Mouse (Mus musculus) ES-CJ7 (cell line): Measurements from ENCODE around the gene Gle1.

Source experiments
- DNase-seq: peaks from one replicate; pipeline ENCODE4 v3.0.0; 2011; ENCODE audit warnings: low read depth, low spot score

Gle1 gene

DNA sequence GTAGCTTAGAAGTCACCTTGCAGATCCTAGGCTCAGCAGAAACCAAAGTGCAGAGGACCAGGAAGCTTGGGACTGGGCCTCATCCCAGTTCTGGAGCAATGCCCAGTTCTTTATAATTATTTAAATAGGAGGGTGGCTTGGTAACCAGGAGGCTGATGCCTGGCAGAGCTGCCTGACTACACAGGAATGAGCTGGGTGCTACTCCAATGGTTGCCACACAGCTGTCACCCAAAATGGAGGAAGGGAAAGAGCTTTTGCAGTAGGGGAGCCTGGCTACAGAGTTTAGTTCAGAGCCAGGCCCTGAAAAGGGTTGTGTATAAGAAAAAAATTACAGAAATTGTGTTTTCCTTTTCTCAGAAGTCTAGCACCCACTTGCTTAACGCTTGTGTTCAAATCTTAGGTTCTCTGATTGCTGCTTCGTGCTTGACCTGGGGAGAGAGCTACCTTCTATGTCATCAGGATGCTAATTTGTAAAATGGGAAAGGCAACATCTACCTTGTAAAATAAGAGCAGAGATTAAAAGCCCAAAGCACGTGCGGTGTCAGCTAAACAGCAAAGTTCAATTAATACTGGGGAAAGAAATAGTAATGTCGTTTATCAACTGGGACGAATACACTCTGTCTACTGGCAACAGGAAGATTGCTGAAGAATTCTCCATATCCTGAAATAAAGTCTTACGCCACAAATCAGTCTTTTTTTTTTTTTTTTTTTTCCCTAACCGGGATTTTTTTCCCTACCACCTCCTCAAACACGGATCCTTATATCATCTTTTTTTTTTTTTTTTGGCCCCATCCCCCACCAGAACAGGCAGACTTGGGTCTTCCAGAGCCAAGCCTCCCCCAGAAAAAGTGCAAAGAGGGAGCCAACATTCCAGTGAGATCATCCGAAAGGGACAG is 29.4 kb downstream of the Gle1 start:
- no peak for DNase-seq

DNA sequence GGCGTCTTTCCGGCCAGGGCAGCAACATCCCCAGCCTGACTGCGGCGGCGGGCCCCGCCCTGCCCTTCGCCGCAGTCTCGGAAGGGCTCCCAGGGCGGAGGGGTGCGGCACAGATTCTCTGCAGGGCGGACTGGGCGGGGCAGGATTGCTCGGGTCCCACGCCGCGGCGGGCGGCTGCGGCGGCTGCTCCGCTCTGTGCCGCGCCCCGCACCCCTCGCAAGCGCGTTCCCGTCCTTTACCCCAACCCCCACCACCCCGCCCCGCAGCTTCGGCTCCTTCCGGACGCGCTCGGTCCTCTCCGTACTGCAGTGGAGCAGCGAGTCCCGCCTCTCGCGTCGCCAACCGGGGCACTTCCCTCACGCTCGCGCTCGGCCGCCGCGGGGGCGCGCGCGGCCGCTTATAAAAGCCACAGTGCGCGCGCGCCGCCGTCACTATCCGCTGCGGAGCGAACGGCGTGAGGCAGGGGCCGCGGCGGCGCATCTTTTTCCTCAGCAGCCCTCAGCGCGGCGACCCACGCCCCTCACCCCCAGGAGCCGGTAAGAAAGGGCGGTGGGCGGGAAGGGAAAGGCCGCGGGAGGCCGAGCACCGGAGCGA is 30.1 kb downstream of the Gle1 start, which contains the start of gene Sptan1:
Gene Sptan1 (plus strand): TSS at position 311 of the 594 bp plus-strand sequence.
- DNase-seq, result peak; percentile 95

DNA sequence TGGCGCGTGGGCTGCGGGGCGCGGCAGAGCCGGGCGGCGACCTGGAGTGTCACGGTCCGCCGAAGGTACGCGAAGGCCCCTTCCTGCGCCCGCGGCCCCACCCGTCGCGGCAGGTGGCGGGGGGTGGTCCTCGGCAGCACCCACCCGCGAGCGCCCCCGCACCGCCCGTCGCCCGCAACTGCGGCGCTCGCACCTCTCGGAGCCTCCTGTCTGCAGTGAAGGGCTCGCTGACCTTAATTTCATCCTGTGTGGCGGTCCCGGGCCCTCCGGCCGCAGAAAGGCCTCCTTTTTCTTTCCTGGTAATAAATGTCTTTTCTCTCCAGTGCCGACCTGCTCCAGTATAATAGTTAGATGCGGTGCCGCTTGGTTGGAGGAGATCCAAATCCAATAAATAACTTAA is 30.7 kb downstream of the Gle1 start:
- no peak for DNase-seq

DNA sequence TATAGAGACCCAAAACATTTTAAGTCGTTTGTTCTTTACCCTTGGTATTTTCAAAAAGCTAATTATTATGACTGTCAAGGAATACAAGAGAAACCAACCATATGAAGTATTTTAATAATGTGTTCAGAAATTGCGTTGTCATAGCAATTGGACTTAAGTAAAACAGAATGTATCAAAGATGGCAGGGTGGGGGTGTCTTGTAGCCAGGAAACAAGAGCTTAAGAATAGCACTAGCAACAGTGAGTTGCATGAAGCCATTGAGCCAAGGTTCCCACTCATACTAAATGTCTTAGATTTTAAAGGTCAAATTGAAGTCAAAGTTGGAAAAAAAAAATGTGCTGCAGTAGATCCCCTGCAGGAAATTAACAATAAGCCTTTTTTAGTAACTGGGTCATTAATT is 31.6 kb downstream of the Gle1 start:
- DNase-seq, result no peak

DNA sequence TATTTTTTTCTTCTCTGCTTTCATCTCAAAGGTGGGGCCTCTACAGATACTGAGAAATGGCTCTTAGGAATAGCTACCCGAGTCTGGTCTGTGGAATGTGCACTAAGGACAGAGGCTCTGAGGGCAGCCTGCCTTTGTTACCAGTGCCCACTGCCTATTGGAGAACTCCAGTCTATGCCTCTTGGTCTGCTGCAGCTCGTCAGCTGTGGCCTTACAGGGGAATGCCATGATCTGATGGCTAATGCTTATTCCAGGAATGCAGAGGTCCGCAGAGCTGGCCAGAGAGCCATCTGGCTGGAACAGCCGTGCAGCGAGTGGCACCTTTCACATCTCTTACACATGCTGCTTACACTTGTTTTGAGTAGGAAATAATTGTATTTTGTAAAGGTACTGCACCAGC is 32.5 kb downstream of the Gle1 start:
- no peak for DNase-seq

DNA sequence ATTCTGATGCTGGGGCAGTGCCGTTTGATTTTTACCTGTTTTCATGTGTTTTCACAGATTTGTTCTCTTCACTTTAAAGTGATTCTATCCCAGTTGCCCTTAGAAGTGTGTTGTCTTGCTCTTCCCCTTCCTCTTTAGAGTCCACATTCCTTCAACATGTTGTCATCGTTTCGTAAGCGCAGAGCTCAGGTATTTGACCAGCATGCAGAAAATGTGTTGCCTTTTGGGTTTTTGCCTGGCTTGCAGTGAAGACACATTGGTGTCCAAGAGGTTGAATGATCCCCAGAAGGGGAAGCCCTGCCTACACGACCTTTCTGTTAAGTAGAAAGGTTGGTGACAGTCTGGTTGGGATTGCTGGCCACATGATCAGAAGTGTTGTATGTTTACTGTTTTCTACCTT is 33.4 kb downstream of the Gle1 start:
- DNase-seq, result no peak

DNA sequence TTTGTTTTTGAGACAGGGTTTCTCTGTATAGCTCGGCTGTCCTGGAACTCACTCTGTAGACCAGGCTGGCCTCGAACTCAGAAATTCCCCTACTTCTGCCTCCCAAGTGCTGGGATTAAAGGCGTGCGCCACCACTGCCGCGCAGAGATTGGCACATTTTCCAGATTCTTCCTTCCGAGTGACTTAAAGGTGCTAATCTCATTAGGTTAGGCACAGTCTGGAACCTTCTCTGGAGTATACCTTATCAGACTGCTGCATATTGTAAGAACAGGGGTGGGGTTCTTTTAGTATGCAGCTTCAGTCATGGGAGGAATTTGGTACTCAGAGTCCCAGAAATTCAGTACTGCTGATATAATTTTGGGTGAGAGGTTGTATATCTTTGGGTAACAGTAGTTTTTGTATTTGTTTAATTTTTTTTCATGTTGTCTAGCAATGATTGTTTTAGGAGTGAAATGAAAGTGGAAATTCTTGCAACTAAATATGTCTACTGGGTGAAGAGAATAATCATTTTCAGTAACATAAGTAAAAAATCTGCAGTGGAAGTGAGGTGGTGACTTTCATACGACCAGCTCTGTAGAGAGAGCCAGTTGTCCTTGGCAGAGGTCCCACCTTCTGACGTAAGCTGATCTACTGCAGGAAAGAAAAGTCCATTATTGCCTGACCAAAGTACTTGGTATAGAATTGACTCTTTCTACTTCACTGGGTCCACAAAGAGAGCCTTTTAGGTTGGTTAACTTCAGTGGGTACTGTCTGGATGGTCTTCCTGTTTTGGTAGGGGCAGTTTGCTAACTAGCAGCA is 36.8 kb downstream of the Gle1 start:
- no peak for DNase-seq

DNA sequence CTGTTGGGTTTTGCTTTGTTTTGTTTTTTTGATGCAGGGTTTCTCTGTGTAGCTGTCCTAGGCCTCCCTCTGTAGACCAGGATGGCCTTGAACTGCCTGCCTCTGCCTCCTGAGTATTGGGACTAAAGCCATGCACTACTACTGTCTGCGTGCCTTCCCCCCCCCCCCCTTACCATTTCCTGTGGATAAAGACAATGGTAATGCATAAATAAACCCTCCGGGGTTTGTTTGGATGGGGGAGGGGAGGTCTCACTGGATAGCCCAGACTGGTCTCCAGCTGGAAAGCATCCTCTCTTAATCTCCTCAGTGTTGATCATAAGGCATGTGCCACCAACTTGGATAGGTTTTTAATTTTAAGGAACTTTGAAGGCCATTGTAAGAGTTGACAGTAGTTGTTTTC is 38.3 kb downstream of the Gle1 start:
- peak; percentile 81 for DNase-seq

DNA sequence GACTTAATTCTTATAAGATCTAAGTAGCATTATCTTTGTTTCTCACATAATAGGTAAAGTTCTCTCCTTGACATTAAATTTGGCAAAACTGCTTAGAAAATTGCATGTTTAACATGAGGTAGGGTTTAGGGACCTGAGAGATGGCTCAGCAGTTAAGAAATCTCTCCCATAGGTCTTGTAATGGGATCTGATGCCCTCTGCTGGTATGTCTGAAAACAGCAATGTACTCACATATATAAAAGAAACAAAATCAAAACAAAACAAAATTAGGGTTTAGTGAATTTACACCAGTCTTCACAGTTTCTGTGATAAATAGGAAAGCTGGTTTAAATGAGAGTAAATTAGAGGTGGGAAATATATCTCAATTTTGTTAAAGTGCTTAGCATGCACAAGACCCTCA is 42.1 kb downstream of the Gle1 start:
- peak; percentile 58 for DNase-seq

DNA sequence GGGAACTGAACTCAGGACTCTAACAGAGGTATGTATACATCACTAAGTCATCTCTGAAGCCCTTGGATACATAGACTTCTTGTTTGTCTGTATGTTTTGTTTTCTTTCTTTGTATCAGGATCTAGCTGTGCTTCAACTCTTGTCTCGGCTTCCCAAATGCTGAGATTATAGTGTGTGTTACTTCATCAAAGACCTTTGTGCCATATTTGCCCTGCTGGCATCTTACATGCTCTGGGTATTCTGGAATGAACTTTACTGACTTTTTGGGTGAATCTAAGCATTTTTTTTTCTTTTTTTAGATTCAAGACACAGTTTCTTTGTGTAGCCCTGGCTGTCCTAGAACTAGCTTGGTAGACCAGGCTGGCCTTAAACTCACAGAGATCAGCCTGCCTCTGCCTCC is 45.4 kb downstream of the Gle1 start:
- DNase-seq, result no peak

DNA sequence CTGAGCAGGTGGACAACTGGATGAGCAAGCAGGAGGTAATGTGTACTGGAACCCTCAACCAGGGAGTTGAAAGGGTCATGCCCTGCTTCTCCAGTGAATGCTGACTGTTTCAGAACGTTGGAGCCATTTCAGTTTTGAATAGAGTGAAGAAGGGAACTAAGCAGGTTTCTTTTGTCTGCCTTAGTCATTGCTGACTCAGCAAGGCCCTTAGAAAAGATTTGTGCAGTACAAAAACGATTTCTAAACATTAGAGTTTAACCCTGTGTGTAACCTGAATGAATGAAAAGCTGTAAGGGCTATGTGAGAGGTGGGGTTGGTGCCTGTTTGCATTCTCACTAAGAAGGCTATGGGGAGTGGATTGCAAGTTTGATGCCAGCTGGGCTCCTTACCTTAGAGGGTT is 56.7 kb downstream of the Gle1 start:
- DNase-seq, result no peak

DNA sequence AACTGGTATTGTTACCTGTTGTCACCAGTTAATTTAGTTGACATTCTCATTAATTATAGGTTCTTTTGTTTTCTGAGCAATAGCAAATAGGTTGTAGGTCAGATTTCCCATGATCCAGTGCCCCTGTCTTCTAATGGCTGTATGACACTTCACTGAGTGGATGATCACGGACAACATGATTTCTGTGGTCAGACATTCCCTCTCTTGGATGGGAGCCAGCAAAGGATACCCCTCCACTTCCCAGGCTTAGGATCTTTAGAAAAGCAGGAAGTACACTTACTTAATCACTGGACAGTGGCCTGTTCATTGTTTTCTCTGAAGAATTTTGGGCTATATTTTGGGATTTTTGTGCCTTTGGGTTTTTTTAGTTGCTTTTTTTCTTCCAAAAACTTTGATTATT is 73.9 kb downstream of the Gle1 start:
- DNase-seq, result no peak
